Mouse (Mus musculus) left cerebral cortex, postnatal 10 days (tissue): ENCODE results near the gene Nbl1. TPM values are rescaled to one million over a fixed set of nuclear protein-coding genes. Genes with fewer than 3 reads are reported as not detected.

Experiments
- DNase-seq, 2 experiments: peaks; one replicate each; pipeline ENCODE4 v3.0.0; 2021 to 2022; ENCODE audit warnings: low spot score in 2 of 2, mixed read lengths in 1 of 2; ENCODE audit errors: extremely low spot score in 1 of 2
- intact Hi-C: fragments of 180-260 bp; cut with DNase I; formaldehyde crosslinking; loops from one replicate; pipeline ENCODE4 v1.15.1; 2025
- total RNA-seq, 2 experiments: library from RNA; stranded (reverse); gene quantifications; 2 replicates each; pipeline ENCODE4 v1.2.3; 2021

Nbl1 gene
- total RNA-seq, 2 experiments from 2014 or later: 34.0 to 37.0 TPM

- intact Hi-C loops: no loop called here
- DNase-seq: no peak
Measured at GRCm38 (mm10) chr4:139078313-139078712, 14.5 kb downstream of the Nbl1 start.

- no peak for DNase-seq
- intact Hi-C loops: loop anchor here (2.0 kb wide), 1 partner anchor 153 kb away; no protein-coding TSS in a partner anchor
Measured at GRCm38 (mm10) chr4:139075915-139076314, 16.9 kb downstream of the Nbl1 start.

GRCm38 (mm10) chr4:139075041-139075711, 17.6 kb downstream of the Nbl1 start, which contains the start of gene Htr6:
TSS of gene Htr6 (minus strand) at chr4:139075570.
- intact Hi-C loops: no loop called here

GRCm38 (mm10) chr4:139074060-139074459, 18.7 kb downstream of the Nbl1 start:
- intact Hi-C loops: no loop called here

More at GRCm38 (mm10) chr4:139075041-139075711, 17.6 kb downstream of the Nbl1 start, which contains the start of gene Htr6:
- peak in 1 of 2 experiments; percentile 59 for DNase-seq

GRCm38 (mm10) chr4:139068287-139068686, 24.5 kb downstream of the Nbl1 start:
- peak; percentile 53 to 55 for DNase-seq
- intact Hi-C loops: no loop called here

More at GRCm38 (mm10) chr4:139074060-139074459, 18.7 kb downstream of the Nbl1 start:
- DNase-seq: peak in 1 of 2 experiments; percentile 43

- intact Hi-C loops: no loop called here
- no peak for DNase-seq
Measured at GRCm38 (mm10) chr4:139064831-139065230, 28.0 kb downstream of the Nbl1 start.

- DNase-seq: peak in 1 of 2 experiments; percentile 55
- intact Hi-C loops: no loop called here
Measured at GRCm38 (mm10) chr4:139059569-139059968, 33.2 kb downstream of the Nbl1 start.

- intact Hi-C loops: no loop called here
- no peak for DNase-seq
Measured at GRCm38 (mm10) chr4:139058029-139058428, 34.8 kb downstream of the Nbl1 start.

GRCm38 (mm10) chr4:139057291-139057690, 35.5 kb downstream of the Nbl1 start:
- DNase-seq: no peak
- intact Hi-C loops: no loop called here

GRCm38 (mm10) chr4:139055744-139056143, 37.0 kb downstream of the Nbl1 start:
- intact Hi-C loops: no loop called here
- DNase-seq: no peak

GRCm38 (mm10) chr4:139055336-139055735, 37.5 kb downstream of the Nbl1 start:
- peak in 1 of 2 experiments; percentile 49 for DNase-seq
- intact Hi-C loops: no loop called here

GRCm38 (mm10) chr4:139054300-139054923, 38.4 kb downstream of the Nbl1 start:
- DNase-seq: peak; percentile 68 to 75
- intact Hi-C loops: no loop called here

GRCm38 (mm10) chr4:139053391-139053790, 39.4 kb downstream of the Nbl1 start:
- intact Hi-C loops: no loop called here
- no peak for DNase-seq

- intact Hi-C loops: no loop called here
- DNase-seq: no peak
Measured at GRCm38 (mm10) chr4:139052796-139053195, 40.0 kb downstream of the Nbl1 start.

GRCm38 (mm10) chr4:139048518-139048917, 44.3 kb downstream of the Nbl1 start:
- no peak for DNase-seq
- intact Hi-C loops: no loop called here

GRCm38 (mm10) chr4:139046354-139046753, 46.4 kb downstream of the Nbl1 start:
- no peak for DNase-seq
- intact Hi-C loops: no loop called here

- intact Hi-C loops: no loop called here
- DNase-seq: no peak
Measured at GRCm38 (mm10) chr4:139044566-139044965, 48.2 kb downstream of the Nbl1 start.

- intact Hi-C loops: no loop called here
- DNase-seq: no peak
Measured at GRCm38 (mm10) chr4:139043600-139043999, 49.2 kb downstream of the Nbl1 start.

- intact Hi-C loops: no loop called here
- DNase-seq: no peak
Measured at GRCm38 (mm10) chr4:139042611-139043010, 50.2 kb downstream of the Nbl1 start.
